Mouse (Mus musculus) right cerebral cortex, postnatal 14 days (tissue): ENCODE measurements at regions not wholly inside any gene's neighbourhood (a gene's known extent, or its start where the extent isn't known, plus 50 kb on each side); places are given as distances from the start of the nearest gene placed in this dataset.

ENCODE experiments used
- DNase-seq: peaks from one replicate; pipeline ENCODE4 v3.0.0; 2022

DNA sequence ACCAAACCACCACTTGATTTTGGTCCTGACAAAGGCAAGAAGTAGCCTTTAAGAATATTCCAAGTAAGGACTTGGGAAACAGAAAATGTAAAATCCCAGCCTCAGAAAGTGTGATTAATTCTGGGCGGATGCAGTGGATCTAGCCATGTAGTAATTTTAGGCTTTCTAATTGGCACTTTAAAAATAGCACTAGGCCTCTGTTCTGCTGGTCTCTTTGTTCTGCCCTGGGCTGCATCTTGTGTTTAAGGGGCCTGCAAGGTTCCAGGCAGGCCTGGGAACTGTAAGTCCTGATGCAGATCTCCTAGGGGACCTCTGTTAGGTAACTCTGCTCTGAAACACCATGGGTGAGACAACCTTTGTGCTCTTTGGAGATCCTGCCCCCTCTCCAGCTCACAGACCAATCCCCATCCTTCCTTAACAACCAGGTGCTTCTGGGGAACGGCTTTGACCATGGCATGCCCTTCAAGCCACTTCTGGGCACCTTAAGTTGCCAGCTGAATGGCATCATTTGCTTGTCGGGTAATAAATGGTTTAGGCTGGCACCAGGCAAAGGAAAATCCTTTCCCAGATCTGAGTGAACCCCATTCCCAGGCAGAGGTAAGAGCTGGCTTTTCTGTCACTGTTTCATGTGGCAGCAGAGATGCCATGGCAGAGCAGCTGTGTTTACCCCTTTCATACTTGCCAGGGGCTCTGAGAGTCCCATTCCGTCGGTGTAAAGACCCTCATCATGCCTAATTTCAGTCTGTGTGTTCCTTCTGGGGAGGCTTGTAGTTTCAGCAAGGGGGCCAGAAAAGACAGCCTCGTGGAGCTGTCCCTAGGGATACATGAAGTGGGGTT is 115.3 kb upstream of the Peli2 start:
- no peak for DNase-seq

DNA sequence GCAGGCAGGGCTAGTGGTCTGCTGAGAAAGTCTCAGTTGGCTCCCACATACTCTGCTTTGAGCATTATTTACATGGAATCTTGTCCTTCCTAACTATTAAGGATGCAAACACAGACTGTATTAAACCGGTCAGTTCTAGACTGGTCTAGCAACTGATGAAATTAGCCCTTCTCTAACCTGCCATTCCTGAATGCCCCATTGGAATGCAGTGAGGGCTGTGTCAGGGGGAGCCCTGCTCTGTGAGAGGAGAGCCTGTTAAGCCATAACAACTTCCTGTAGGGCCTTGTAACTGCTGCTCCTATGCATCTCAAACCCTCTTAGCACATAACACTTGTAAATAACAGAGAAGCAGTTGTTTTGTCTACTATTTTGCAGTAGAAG is 114.7 kb upstream of the Peli2 start:
- no peak for DNase-seq

DNA sequence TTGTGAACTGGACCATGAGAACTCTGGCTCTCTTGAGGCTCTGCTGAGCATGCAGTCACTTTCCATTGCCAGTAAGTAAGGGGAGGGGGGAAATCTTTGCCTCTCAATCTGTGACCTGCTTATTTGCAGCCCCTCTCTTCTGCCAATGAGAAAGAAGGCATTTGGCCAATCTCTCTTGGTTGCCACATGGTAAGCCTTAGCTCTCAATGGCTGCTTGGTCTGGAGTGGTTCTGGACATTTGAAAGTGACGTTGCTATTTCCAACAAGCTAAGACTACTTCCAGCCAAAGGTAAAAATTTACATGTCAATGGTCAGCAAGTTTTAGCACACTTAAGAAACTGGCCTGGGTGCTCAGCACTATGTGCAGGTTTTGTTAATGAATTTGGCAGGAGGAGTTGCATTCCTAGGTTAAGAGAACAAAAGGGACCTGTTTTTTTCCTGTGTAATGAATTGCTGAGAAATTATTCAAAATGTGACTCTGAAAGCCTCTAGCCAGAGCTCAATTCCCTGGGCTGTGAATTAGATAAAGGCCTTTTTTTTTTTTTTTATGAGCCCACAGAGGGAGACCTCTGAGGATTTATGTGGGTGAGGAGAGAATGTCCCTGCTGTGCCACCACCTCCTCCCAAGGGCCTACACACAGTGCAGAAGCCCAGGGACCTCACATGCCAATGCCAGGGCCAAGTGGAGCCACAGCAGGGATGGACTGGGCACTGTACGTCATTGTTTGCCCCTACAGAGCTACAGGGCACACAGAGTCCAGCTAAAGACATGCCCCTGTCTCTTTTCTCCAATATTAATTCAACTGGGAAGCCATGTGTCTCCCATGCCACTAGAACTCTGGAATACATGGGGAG is 108.0 kb upstream of the Peli2 start:
- no peak for DNase-seq

DNA sequence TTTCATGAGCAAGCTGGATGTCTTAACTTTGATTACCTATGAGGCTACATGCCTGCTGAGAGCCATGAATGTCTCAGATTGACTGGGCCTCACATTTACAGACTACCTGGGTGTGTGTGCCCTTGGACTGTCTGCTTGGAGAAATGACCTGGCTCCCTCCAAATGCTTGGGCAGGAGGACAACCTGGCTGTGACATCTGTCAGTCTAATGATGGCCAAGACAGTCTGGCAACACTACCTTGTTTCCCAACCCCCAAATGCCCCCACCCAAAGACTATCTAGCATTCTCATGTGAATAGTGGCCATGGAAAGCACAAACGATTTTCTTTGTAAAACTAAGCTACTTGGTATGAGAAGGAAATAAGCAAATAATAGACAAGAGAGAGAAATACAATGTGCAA is 107.2 kb upstream of the Peli2 start:
- no peak for DNase-seq

DNA sequence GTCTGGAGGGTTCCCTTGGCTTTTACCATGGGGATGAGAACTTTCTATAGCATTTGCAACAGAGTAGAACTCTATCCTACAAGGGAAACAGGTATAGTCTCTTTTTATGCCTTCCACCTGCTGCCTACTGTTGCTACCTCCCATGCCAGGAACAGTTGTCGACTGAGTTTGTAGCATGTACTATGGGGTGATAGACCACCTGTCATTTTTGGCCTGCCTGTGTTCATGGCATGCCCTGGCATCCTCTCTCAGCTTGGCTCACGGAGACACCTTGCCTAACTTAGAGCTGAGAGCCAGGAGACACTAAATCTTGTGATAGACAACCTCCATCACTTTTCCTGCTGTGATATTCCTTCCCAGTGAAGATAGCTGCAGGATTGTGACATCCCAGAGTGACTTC is 105.8 kb upstream of the Peli2 start:
- DNase-seq: no peak

DNA sequence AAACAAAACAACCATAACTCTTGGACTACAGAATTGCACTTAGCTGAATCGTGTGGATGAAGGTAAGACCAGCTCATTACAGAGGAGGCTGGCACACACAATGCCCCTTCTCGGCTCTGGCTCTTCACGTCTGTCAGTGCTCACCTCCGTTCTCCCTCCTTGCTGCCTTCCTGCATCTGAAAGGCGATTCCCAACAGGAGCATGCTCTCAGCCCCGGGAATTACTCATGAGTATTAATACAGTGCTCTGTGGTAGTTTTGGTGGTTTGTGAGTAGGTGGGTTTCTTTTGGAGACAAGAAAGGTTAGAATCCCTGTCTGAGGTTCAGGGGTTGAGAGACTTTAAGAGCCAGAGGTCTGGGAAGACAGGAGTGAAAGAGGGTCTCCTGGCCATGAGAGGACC is 102.7 kb upstream of the Peli2 start:
- DNase-seq: no peak

DNA sequence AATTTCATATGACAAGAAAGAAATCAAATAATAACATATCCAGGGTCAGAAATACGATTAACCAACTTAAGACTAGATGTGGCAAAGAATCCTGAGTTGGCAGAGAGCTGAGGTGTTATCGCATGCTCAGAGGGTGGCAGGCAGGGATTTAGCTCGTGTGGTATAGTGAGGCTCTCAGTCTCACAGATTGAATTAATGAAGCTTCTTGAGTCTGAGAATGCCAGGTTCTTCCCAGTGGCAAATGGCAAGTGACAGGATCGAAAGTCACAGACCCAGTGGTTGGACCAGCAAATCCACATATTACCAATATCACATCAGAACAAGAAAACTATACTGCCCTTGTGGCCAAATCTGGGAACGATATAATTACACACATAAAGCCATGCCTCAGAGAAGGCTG is 101.3 kb upstream of the Peli2 start:
- no peak for DNase-seq

DNA sequence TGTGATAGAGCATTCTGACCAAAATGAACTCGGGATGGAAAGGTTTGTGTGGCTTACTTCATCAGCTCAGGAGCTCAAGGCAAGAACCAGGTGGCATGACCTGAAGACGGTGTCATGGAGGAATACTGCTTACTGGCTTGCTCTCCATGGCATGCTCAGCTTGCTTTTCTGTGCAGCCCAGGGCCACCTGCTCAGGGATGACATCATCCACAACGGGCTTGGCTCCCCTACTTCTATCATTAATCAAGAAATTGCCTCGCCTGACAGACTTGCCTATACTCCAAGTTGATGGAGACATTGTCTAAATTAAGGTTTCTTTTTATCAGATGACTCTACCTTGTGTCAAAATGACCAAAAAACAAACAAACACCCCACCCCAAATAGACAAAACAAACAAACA is 98.4 kb upstream of the Peli2 start:
- DNase-seq: no peak

DNA sequence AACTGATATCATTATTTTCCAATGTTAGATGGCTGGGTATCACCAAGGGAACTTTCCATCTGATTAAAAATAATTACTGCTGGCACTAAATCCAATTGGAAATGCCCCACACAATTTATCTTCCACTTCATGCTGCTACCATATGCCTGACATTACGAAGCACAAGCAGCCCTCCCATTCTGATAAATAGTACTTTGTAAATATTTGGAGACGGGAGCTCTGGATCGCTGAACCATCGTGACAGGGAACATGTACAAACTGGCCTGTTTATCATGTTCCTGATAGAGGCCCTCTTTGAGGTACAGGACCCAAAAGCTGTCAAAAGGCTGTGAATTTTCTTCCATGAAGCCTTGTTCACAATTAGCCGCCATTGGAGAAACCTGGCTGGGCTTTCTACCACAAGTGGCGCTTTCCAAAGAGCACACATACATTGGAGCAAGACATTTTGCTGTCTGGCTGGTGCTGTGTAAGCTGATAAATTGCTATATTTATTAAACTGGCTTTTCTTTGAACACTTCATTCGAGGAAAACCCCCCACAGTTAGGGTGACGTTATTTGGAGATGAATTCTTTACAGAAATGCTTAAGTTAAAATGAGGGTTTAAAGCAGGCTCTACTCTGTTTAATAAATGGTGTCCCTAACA is 96.5 kb upstream of the Peli2 start:
- DNase-seq: no peak

DNA sequence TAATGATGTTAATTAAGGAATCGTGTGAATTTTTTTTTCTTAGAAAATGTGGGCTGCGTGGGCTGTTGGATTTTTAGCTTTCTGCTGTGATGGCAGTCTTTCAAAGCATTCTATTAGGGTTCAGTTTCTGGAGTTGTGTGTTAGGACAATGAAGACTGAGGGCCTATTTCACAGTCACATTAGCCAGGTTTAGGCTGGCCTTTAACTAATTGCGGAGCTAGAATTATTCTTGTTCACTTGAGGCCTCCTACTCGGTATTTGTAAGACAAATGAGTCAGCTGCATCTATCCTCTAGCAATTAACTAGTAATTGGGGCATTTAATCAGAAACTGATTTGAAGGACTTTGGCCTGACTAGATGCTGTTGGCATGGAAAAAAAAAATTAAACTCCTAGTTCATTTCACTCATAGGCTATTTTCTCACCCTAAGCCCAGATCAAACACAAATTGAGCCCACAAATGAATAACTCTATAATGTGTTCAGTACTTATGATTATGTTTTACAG is 81.3 kb upstream of the Peli2 start:
- no peak for DNase-seq

DNA sequence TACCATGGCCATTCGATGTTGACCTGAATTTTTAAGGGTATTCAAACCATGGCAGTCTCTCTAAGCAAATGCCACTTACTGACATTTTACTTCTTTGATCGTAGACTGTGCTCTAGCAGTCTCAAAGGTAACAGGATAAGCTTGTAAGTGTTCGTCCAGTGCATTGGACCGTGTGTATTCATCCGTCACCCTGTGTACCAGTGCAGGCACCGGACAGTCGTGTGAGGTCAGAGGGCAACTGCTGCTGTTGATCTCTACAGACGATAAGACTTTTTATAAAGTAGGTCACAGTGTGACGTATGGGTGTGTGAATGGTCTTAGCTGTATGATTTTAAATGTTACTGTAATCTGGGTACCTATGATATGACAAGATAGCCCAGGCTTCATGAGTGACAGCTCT is 74.5 kb upstream of the Peli2 start:
- no peak for DNase-seq

DNA sequence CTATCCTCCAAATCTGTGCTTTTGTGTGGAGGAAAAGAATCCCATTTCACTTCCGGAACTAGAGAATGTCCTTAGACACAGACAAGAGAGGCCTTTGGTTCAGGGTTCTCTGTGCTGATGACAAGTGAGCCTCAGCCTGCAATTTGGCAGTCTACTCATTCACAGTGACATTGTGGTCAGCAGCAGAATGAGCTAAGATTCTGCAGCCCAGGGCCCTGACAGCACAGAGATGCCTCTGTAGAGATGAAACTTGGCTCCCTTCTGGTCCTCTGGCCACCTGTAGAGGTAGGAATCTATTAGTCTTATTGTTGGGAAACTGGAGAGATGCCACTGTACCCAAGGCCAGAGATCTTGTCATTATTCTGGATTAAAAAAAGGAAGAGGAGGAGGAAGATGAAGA is 73.8 kb upstream of the Peli2 start:
- no peak for DNase-seq

DNA sequence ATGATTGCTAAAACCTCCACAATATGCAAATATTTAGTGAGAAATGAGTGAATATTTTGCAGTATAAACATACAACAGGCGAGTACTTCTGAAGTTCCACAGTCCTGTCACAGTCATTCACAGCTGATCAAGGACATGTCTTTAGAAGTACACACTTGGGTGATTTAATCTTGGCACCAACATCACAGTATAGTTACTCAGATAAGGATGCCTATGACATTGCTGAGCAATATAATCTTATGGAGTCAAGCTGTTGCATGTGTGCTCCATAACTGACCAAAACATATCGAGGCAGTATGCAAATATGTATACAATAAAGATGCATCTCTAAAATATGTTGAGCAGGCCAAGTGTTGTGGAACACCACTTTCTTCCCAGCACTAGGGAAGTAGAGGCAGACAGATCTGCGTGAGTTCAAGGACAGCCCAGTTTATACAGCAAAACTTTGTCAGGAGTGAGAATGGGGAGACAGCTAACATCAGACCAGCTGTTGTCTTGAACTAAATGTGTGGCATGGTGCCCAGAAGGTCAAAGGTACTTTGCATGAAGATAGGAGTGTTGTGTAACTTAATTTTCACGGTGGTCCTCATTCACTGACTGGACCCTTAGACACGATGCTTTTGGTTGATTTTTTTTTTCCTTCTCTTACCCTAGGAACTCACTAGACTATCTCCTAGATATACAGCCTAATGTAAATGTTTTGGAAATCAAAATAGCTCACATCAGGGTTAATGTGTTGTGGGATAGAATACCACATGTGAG is 70.7 kb upstream of the Peli2 start:
- DNase-seq: no peak

DNA sequence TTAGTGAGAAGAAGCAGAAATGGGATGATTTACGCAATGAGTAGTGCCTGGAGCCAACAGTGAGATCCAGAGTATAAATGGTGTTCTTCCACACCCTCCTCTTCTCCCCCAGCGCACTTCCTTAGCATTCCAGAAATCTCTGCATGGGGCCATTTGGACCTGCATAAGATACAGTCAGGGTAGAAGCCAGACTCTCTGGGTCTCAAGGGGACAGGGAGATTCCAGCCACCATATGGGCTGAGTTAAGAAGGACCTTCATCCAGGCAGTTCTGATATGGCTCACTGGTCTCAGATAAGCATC is 70.2 kb upstream of the Peli2 start:
- DNase-seq: no peak

DNA sequence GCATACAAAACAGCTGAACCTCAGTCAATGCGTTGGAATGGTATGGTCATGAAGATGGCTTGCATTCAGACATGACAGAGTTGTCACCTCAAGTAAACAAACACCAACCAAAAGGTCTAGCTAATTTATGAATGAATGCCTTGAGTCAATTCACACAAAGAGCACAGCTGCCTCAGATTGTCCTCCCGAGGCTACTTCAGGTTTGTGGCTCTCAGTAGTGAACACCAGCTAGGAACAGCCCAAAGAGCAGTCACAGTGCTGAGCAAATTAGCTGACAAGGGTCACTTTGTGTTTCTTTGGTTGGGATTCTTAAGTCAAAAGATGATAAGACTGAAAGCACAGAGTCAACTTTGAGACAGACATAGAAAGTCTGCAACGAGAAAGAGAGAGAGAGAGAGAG is 68.7 kb upstream of the Peli2 start:
- DNase-seq: no peak

DNA sequence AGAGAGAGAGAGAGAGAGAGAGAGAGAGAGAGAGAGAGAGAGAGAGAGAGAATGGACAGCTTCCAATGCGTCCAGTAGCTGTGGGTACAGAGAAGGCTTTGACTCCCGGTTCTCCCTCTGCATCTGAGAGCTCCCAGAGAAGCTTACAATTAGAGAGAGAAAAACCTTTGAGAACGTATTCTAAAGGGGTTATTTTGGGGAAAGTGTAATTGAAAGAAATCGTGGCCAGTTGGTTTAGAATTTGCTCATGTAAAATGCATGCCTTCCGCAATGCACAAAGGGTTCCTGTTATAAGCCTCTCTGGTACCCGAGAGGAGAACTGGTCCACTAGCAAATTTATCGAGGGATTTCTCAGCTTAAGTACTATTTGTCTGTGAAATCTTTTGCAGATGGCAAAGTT is 68.2 kb upstream of the Peli2 start:
- no peak for DNase-seq

DNA sequence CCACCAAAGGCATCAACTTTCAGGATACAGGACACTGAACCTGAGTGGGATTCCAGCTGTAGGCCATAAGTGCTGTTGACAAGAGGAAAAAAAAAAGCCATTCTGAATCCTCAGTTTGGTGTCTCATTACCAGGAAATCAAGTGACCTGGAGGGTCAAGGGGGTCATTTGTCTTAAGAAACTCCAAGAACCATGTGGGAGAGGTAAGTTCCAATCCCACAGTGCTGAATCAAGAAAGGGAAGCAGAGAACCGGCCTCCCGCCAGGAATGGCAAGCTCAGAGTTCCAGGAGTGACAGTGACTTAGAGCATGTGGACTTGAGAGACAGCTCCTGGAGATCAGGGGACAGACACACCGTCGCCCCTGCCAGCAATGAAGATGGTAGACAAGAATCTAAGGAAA is 67.5 kb upstream of the Peli2 start:
- DNase-seq: no peak

DNA sequence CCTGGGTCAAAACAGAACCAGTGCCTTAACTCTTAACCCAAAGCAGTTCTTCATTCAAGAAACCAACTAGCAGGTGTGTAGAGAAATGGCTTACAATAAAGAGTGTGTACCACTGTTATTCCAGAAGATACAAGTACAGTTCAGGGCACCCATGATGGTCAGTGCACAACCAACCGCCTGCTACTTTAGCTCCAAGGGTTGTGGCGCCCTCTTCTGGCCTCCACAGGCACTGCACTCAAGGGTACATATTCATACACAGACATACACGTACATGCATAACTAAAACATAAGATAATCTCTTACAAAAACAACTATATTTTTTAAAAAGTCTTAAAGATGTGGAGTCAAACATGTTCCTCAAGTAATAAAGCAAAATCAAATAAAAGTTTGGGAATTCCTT is 65.9 kb upstream of the Peli2 start:
- DNase-seq: no peak

DNA sequence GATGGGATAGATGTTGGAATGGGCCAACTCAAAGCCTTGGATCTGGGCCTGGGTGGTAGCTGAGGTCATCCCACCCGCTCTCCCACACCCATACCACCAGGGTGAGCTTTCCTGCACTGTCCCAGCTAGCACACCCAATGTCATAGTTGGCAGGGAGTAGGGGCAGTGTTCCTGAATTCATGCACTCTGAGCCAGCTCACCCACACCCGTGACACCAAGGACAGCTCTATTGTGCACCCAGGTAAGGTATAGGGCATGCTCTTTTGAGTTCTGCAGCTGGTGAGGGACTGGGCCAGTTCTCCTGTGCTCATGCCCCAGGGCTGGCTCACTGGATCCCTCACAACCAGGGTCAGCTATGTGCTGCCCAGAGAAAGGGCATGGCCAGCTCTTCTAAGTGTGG is 64.8 kb upstream of the Peli2 start:
- DNase-seq: no peak

DNA sequence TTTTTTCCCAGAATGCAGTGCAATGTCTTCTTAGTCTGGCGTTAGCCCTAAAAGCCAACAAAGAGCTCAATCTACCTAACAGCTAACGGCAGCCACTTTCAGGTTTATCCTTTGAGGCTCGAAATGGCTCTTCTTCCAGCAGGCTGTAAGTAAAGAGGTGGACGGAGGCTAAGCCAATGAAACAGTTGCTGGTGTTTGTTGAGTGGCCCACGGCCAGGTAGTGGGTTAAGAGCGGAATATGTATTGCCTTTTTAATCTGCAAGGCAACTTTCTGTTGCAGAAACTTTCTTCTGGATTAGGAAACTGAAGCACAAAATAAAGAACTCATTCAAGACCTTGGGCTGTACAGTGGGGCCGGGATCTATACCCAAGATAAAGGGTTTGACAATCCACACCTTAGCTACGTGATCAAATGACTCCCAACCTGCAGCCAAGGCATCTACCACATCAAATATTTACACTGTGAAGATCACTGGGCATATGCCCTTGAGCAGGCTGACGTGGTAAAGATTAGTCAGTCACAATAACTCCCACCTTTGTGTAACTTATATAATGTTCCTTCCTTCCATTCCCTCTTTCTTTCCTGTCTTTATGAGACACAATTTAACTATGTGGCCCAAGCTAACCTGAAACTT is 62.3 kb upstream of the Peli2 start:
- DNase-seq: no peak

DNA sequence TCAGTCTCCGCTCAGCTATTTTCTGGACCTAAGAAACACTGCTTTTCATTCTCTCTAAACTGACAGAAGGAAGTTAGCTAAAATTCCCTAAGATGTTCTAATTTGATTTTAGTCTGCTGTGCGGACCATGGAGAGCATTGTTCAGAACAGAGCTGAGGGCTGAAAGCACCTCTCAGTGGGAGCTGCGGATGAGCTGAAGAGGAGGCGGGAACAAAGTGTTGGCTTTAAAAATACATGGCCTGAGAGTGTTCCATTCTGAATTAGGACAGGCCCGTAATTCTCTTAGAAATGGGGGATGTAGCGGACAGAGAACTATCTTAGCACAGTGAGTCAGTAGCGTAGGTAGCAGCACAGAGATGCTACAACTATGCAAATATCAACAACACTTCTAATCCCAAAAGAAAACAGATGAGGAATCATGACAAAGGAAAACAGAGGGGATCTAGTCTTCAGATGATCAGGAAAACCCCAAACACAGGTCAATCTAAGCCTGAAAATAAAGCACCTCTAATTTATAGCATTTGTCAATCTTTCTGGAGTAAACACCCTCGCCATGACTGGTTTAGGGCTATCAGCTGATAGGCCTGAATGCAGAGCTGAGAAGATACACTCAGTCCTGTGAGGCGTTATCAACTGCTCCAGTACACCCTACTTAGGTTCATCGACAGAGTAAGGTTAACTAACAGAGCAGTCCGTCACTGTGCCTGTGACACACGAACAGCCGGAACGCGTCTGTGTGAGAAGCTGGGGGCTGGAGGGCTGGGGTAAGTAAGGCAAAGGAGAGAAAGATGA is 60.8 kb upstream of the Peli2 start:
- no peak for DNase-seq

DNA sequence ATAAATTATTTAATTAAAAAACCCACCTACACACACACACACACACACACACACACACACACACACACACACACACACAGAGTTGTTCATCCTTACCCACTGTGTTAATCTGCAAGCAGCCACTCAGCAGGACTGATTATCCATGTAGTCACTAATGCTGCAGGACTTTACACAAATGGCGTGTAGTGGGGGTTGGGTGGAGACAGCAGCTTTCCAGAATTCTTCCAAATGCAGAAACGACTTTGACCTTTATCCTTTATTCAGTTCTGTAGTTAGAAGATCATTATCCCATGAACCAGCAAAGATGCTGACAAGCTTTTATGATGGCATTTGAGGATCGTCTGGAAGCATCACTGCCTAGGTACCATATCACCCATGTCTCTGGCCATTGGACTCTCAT is 52.0 kb upstream of the Peli2 start:
- no peak for DNase-seq
